Mouse (Mus musculus) myocyte (in vitro differentiated cells): ENCODE results near the gene Cdca3. TPM values are rescaled to one million over a fixed set of nuclear protein-coding genes. Genes with fewer than 3 reads are reported as not detected.
"Not testable (repeated sequence)": the region's sequence is repeated elsewhere in the genome, so short reads cannot be mapped to it uniquely, and the experiment has no call there.

ENCODE experiments used
- H3K27me3 ChIP-seq: one replicate; pipeline ENCODE4 v1.6.1; 2011; ENCODE audit not compliant: control insufficient read depth, insufficient read depth, insufficient read length
- H3K36me3 ChIP-seq: one replicate; pipeline ENCODE4 v1.6.1; 2011; ENCODE audit not compliant: control insufficient read depth, insufficient read depth
- H3K4me2 ChIP-seq: one replicate; pipeline ENCODE4 v1.6.1; 2011; ENCODE audit warnings: low read depth, control low read depth
- H3K4me3 ChIP-seq: one replicate; pipeline ENCODE4 v1.5.1; 2011; ENCODE audit warnings: mild to moderate bottlenecking, control low read depth, moderate library complexity
- H3K79me2 ChIP-seq: one replicate; pipeline ENCODE4 v1.6.1; 2011; ENCODE audit not compliant: control insufficient read depth, insufficient read depth
- H3ac ChIP-seq: one replicate; pipeline ENCODE4 v1.6.1; 2011; ENCODE audit not compliant: control insufficient read depth, insufficient read length
- CEBPB ChIP-seq: IDR thresholded peaks from 2 replicates; pipeline ENCODE4 v1.6.1; 2011; ENCODE audit warnings: mild to moderate bottlenecking, moderate library complexity; ENCODE audit not compliant: poor library complexity, insufficient read depth, severe bottlenecking
- E2F4 ChIP-seq: IDR thresholded peaks from one replicate; pipeline ENCODE4 v1.6.1; 2011; ENCODE audit warnings: mild to moderate bottlenecking, control low read depth, moderate library complexity; ENCODE audit not compliant: insufficient read depth
- MAX ChIP-seq: IDR thresholded peaks from one replicate; pipeline ENCODE4 v1.6.1; 2011; ENCODE audit warnings: low read depth, mild to moderate bottlenecking, control low read depth
- MYOD1 ChIP-seq, 3 experiments: IDR thresholded peaks; one replicate each; pipeline ENCODE4 v1.6.1; 2011; ENCODE audit warnings: control low read depth in 2 of 3, low read depth in 2 of 3, mild to moderate bottlenecking in 2 of 3, moderate library complexity in 1 of 3; ENCODE audit not compliant: insufficient read length in 2 of 3, control insufficient read depth in 1 of 3
- MYOG ChIP-seq, 3 experiments: IDR thresholded peaks; one replicate each; pipeline ENCODE4 v1.6.1; 2011; ENCODE audit warnings: control low read depth in 2 of 3, low read depth in 2 of 3, mild to moderate bottlenecking in 2 of 3; ENCODE audit not compliant: insufficient read length in 2 of 3, control insufficient read depth in 1 of 3, insufficient read depth in 1 of 3
- POLR2A ChIP-seq: IDR thresholded peaks from one replicate; pipeline ENCODE4 v1.6.1; 2011; ENCODE audit warnings: low read depth, mild to moderate bottlenecking, control low read depth, moderate library complexity; ENCODE audit not compliant: insufficient read length
- POLR2AphosphoS2 ChIP-seq: IDR thresholded peaks from one replicate; pipeline ENCODE4 v1.6.1; 2011; ENCODE audit warnings: low read depth, control low read depth; ENCODE audit not compliant: insufficient read length
- REST ChIP-seq: IDR thresholded peaks from one replicate; pipeline ENCODE4 v1.6.1; 2011; ENCODE audit warnings: mild to moderate bottlenecking, control low read depth, moderate library complexity; ENCODE audit not compliant: insufficient read depth, insufficient read length
- SRF ChIP-seq: IDR thresholded peaks from one replicate; pipeline ENCODE4 v1.6.1; 2011; ENCODE audit warnings: low read depth; ENCODE audit not compliant: control insufficient read depth, insufficient read length
- TCF12 ChIP-seq: IDR thresholded peaks from one replicate; pipeline ENCODE4 v1.6.1; 2011; ENCODE audit warnings: mild to moderate bottlenecking, control low read depth; ENCODE audit not compliant: poor library complexity, insufficient read depth, severe bottlenecking
- TCF3 ChIP-seq: IDR thresholded peaks from one replicate; pipeline ENCODE4 v1.6.1; 2011; ENCODE audit warnings: low read depth, control low read depth; ENCODE audit not compliant: insufficient read length
- USF1 ChIP-seq: IDR thresholded peaks from one replicate; pipeline ENCODE4 v1.6.1; 2011; ENCODE audit warnings: low read depth, mild to moderate bottlenecking, control low read depth, moderate library complexity
- polyA plus RNA-seq: library from polyadenylated mRNA; unstranded; fragments of >200 nt; fragmentation: generic; extraction: Trizol; gene quantifications from one replicate; pipeline ENCODE4 v1.2.1, GENCODE M21; 2012; ENCODE audit warnings: missing spikeins

The Cdca3 gene
- polyA plus RNA-seq, 1 experiment: 28.8 TPM

DNA sequence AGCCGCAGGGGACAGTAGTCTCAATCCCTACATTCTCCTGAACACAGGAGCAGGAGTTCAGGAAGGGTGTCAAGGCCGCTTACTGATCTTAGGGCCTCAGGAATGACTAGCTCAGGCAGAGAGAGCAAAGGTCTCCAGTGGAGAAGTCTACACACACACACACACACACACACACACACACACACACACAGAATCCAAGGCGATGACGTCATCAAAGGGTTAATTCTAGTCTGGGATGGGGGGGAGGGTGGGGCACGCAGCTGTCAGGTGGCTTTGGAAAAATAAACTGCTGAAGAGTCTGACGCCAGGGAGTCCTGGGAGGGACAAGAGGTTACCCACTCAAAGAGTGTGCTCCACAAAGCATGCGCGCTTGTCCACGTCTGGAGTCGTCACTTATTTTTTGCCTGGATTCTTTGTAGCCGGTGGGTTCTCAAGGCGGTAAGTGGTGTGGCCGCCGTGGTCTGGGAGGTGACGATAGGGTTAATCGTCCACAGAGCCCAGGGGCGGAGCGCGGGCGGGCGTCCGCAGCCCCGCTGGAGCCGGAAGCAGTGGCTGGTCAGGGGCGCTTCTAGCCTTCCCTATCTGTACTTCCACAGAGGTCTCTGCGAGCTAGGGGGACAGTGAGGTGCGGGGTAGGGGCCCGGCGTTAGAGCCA is 20.9 kb upstream of the Cdca3 start, which contains the start of gene Spsb2:
Spsb2 (plus strand) TSS at position 304 of the 655 bp plus-strand sequence.
- peaks cover 25% of the 10 kb centered on the region for H3K79me2 ChIP-seq
- TF ChIP-seq POLR2A (peak; percentile 59), CEBPB (no peak), MYOD1 (IDR thresholded peaks at IDR 0.05; ENCODE audit: control insufficient read depth in 1 of 3, insufficient read length in 2 of 3, low read depth in 2 of 3) (peak; percentile 12 to 59 (median 40)), POLR2AphosphoS2 (peak; percentile 72), MYOG (IDR thresholded peaks at IDR 0.05; ENCODE audit: control insufficient read depth in 1 of 3, insufficient read depth in 1 of 3, insufficient read length in 2 of 3, low read depth in 2 of 3) (peak in 1 of 3 experiments; percentile 70)
- H3K4me3 ChIP-seq: peak within 1 kb of the TSS; percentile 81
- H3K27me3 ChIP-seq: no peaks in the 10 kb centered on the region
- H3K4me2 ChIP-seq: peak within 1 kb of the TSS; percentile 92
- peak within 1 kb of the TSS; percentile 16 for H3ac ChIP-seq
- H3K36me3 ChIP-seq: peaks cover 6% of the 10 kb centered on the region

DNA sequence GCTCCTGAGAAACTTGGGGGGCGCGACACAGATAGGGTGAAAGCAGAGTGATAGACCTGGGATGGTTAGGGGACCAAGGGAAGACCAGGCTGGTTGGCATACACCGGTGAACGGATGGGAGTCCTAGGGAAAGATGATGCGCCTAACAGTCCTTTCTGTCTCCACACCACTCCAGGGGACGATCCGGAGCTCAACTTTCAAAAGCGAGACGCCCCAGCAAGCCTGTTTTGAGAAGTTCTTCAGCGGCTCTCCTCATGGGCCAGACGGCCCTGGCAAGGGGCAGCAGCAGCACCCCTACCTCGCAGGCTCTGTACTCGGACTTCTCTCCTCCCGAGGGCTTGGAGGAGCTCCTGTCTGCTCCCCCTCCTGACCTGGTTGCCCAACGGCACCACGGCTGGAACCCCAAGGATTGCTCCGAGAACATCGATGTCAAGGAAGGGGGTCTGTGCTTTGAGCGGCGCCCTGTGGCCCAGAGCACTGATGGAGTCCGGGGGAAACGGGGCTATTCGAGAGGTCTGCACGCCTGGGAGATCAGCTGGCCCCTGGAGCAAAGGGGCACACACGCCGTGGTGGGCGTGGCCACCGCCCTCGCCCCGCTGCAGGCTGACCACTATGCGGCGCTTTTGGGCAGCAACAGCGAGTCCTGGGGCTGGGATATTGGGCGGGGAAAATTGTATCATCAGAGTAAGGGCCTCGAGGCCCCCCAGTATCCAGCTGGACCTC is 20.1 kb upstream of the Cdca3 start:
- Histone ChIP-seq H3K79me2 (peaks cover 29% of the 10 kb centered on the region), H3K4me3 (peak overlapping the region; percentile 81), H3ac (peak overlapping the region; percentile 16), H3K27me3 (no peaks in the 10 kb centered on the region), H3K36me3 (peaks cover 6% of the 10 kb centered on the region), H3K4me2 (peak overlapping the region; percentile 92)
- no peak for TF ChIP-seq USF1
- TF ChIP-seq TCF3: no peak
- TF ChIP-seq CEBPB: no peak
- TF ChIP-seq SRF: no peak
- no peak for TF ChIP-seq TCF12
- TF ChIP-seq REST: no peak
- no peak for TF ChIP-seq E2F4
- peak in 2 of 3 experiments; percentile 21 to 46 for TF ChIP-seq MYOD1 (IDR thresholded peaks at IDR 0.05; ENCODE audit: control insufficient read depth in 1 of 3, insufficient read length in 2 of 3, low read depth in 2 of 3)
- no peak for TF ChIP-seq MAX
- peak; percentile 85 for TF ChIP-seq POLR2AphosphoS2
- TF ChIP-seq POLR2A: peak; percentile 63
- TF ChIP-seq MYOG (IDR thresholded peaks at IDR 0.05; ENCODE audit: control insufficient read depth in 1 of 3, insufficient read depth in 1 of 3, insufficient read length in 2 of 3, low read depth in 2 of 3): peak in 2 of 3 experiments; percentile 30 to 69

GRCm38 (mm10) chr6:124809775-124810538 is 19.4 kb upstream of the Cdca3 start:
- peak overlapping the region; percentile 81 for H3K4me3 ChIP-seq
- peak overlapping the region; percentile 16 for H3ac ChIP-seq
- H3K79me2 ChIP-seq: peaks cover 29% of the 10 kb centered on the region
- peaks cover 6% of the 10 kb centered on the region for H3K36me3 ChIP-seq
- H3K4me2 ChIP-seq: peak overlapping the region; percentile 92
- no peaks in the 10 kb centered on the region for H3K27me3 ChIP-seq
- peak; percentile 49 for TF ChIP-seq POLR2A
- peak; percentile 85 for TF ChIP-seq POLR2AphosphoS2
- TF ChIP-seq SRF: no peak

GRCm38 (mm10) chr6:124810566-124811402 is 18.6 kb upstream of the Cdca3 start:
- not testable (repeated sequence) for H3K36me3 ChIP-seq, H3K27me3 ChIP-seq, H3ac ChIP-seq
- H3K4me2 ChIP-seq: peak overlapping the region; percentile 92
- peaks cover 29% of the 10 kb centered on the region for H3K79me2 ChIP-seq
- peak; percentile 26 for TF ChIP-seq POLR2A
- peak; percentile 8 for TF ChIP-seq USF1
- peak; percentile 39 for TF ChIP-seq POLR2AphosphoS2
- peak overlapping the region; percentile 81 for H3K4me3 ChIP-seq

- Histone ChIP-seq H3K4me2 (peak overlapping the region; percentile 83), H3K27me3 (no peaks in the 10 kb centered on the region), H3K36me3 (peaks cover 6% of the 10 kb centered on the region), H3ac (no peak overlapping the region), H3K4me3 (peak overlapping the region; percentile 97), H3K79me2 (peaks cover 29% of the 10 kb centered on the region)
- TF ChIP-seq POLR2AphosphoS2 (no peak), MYOD1 (IDR thresholded peaks at IDR 0.05; ENCODE audit: control insufficient read depth in 1 of 3, insufficient read length in 2 of 3, low read depth in 2 of 3) (no peak), CEBPB (no peak), SRF (no peak), E2F4 (no peak), MYOG (IDR thresholded peaks at IDR 0.05; ENCODE audit: control insufficient read depth in 1 of 3, insufficient read depth in 1 of 3, insufficient read length in 2 of 3, low read depth in 2 of 3) (no peak), REST (no peak), POLR2A (no peak), USF1 (no peak), TCF12 (no peak), MAX (no peak)
Measured at GRCm38 (mm10) chr6:124811403-124811665, 18.0 kb upstream of the Cdca3 start.
